In the genomic region with DNA sequence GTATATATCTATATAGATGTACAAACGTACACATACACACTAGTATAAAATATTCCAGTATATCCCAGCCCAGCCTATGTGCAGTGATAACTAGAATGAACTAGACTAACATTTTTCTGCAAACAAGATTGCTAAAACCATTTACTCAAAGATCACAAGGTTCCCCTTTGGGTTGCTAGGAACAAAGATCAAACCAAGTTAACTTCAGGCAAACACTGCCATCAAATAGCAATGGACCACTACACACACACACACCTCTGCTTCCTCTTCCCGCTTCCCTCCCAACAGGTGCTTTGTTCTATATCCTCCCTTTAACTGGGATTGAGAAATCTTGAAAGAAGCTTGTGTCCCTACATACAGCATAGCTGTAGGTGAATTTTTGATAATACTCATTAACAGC, we compare ENCODE assay signal across 10 mouse cellular contexts. TPM values are rescaled to one million over a fixed set of nuclear protein-coding genes. Genes with fewer than 3 reads are reported as not detected.
A peak's percentile ranks its signal among the peaks of the same experiment; 100 is the strongest.
DNase-seq lines count a peak whose midpoint lies in the region; ATAC-seq and TF ChIP-seq lines count a peak whose summit lies in the region.
"Had no signal": no experiment of that assay in that cellular context is flagged by ENCODE, and none has a peak within 500 bp of the region (broad histone marks: within the 10 kb centered on the region; RNA-seq: fewer than 3 reads in every experiment).

No protein-coding gene starts in this region.

- peak; percentile 41 for DNase-seq in kidney, adult 2 months
- DNase-seq in kidney, adult 18-20 months, result no peak
- DNase-seq in testis, postnatal 10 days (ENCODE audit: low spot score), result no peak
- DNase-seq in right cerebral cortex, adult 18-20 months, result no peak
- DNase-seq in embryo, embryonic 9.5 days (ENCODE audit: extremely low spot score), result no peak
- DNase-seq: adrenal gland, postnatal 14 days; cerebellum, adult 9-10 months; heart, postnatal 14 days had no signal

- no peak overlapping the region for H3K9ac ChIP-seq in limb, embryonic 13.5 days

- no peaks in the 10 kb centered on the region for H3K27me3 ChIP-seq in kidney, adult 2 months (replicated peaks; ENCODE audit: control insufficient read depth, insufficient read depth, low read length)
- no peaks in the 10 kb centered on the region for H3K27me3 ChIP-seq in testis, adult 2 months (ENCODE audit: control insufficient read depth, insufficient read depth, low read length)
- H3K27me3 ChIP-seq in limb, embryonic 13.5 days, result no peaks in the 10 kb centered on the region

- H3K4me3 ChIP-seq in kidney, adult 2 months (ENCODE audit: insufficient read depth, low read depth, low read length), result no peak overlapping the region
- H3K4me3 ChIP-seq in testis, adult 2 months (ENCODE audit: control insufficient read depth, low read depth, low read length), result peak overlapping the region; percentile 25; the same call in 1 of the 2 replicates
- no peak overlapping the region for H3K4me3 ChIP-seq in limb, embryonic 13.5 days

- peaks cover 8% of the 10 kb centered on the region; the same call in 1 of the 2 replicates for H3K4me1 ChIP-seq in kidney, adult 2 months (ENCODE audit: control insufficient read depth, insufficient read depth, low read length)
- H3K4me1 ChIP-seq in testis, adult 2 months (ENCODE audit: control insufficient read depth, insufficient read depth, low read length), result no peaks in the 10 kb centered on the region
- peaks cover 24% of the 10 kb centered on the region for H3K4me1 ChIP-seq in limb, embryonic 13.5 days

- ATAC-seq in limb, embryonic 13.5 days (ENCODE audit: low FRiP score, low read depth), result no peak

- peak overlapping the region; percentile 19; the same call in 1 of the 2 replicates for H3K4me2 ChIP-seq in limb, embryonic 13.5 days (replicated peaks)

- 60% methylated on average over 2 of the region's 2 CpGs for WGBS in kidney, adult 2 months
- WGBS in limb, embryonic 13.5 days, result 93% methylated on average over 2 of the region's 2 CpGs

- no peak overlapping the region for H3K27ac ChIP-seq in kidney, adult 2 months (ENCODE audit: insufficient read depth, low read depth, low read length)
- no peak overlapping the region for H3K27ac ChIP-seq in testis, adult 2 months (ENCODE audit: control insufficient read depth, insufficient read depth, low read depth, low read length)
- no peak overlapping the region for H3K27ac ChIP-seq in limb, embryonic 13.5 days

- TF ChIP-seq CTCF in kidney, adult 2 months (conservative IDR thresholded peaks at IDR 0.05; ENCODE audit: insufficient read depth, insufficient read length, low read depth, low read length), result no peak
- no peak for TF ChIP-seq CTCF in testis, adult 2 months (IDR thresholded peaks at IDR 0.05; ENCODE audit: control insufficient read depth, insufficient read depth, insufficient replicate concordance, low read depth, low read length)

- no peak for TF ChIP-seq POLR2A in kidney, adult 2 months (IDR thresholded peaks at IDR 0.05; ENCODE audit: low read depth, low read length)
- TF ChIP-seq POLR2A in testis, adult 2 months (IDR thresholded peaks at IDR 0.05; ENCODE audit: control insufficient read depth, low read depth, low read length), result no peak

- no peaks in the 10 kb centered on the region for H3K9me3 ChIP-seq in limb, embryonic 13.5 days

- peaks cover 4% of the 10 kb centered on the region; the same call in 1 of the 2 replicates for H3K36me3 ChIP-seq in kidney, adult 2 months (ENCODE audit: control insufficient read depth, insufficient read depth, low read length)
- no peaks in the 10 kb centered on the region for H3K36me3 ChIP-seq in testis, adult 2 months (ENCODE audit: control insufficient read depth, insufficient read depth, low read length)
- peaks cover 14% of the 10 kb centered on the region; the same call in 1 of the 2 replicates for H3K36me3 ChIP-seq in limb, embryonic 13.5 days

RNA-seq across cellular contexts. Expression of a gene that starts 3.0 kb away (rescaled TPM):
- 36.6 and 48.6 TPM in 2 replicates for polyA plus RNA-seq in kidney, adult 2 months (2012; rRNA removed)
- polyA plus RNA-seq in testis, adult 2 months (2012; rRNA removed), result 274 and 308 TPM in 2 replicates
- 71.0 and 75.5 TPM in 2 replicates for polyA plus RNA-seq in limb, embryonic 13.5 days (2015; fragmentation: Nextera tagmentation; extraction: Ambion mirVana)

RNA-seq across cellular contexts. Expression of a gene that starts 12.4 kb away (rescaled TPM):
- 36.4 and 48.0 TPM in 2 replicates for polyA plus RNA-seq in kidney, adult 2 months (2012; rRNA removed)
- polyA plus RNA-seq in testis, adult 2 months (2012; rRNA removed), result 24.5 and 24.7 TPM in 2 replicates
- polyA plus RNA-seq in limb, embryonic 13.5 days (2015; fragmentation: Nextera tagmentation; extraction: Ambion mirVana), result 9.5 and 9.7 TPM in 2 replicates

RNA-seq across cellular contexts. Expression of a gene that starts 12.5 kb away (rescaled TPM):
- polyA plus RNA-seq in kidney, adult 2 months (2012; rRNA removed), result 1.7 and 2.3 TPM in 2 replicates
- 1.9 and 2.9 TPM in 2 replicates for polyA plus RNA-seq in testis, adult 2 months (2012; rRNA removed)
- 2.4 and 2.6 TPM in 2 replicates for polyA plus RNA-seq in limb, embryonic 13.5 days (2015; fragmentation: Nextera tagmentation; extraction: Ambion mirVana)

RNA-seq across cellular contexts. Expression of a gene that starts 38.8 kb away (rescaled TPM):
- polyA plus RNA-seq in kidney, adult 2 months (2012; rRNA removed), result 60.4 and 63.4 TPM in 2 replicates
- polyA plus RNA-seq in testis, adult 2 months (2012; rRNA removed), result 34.0 and 35.2 TPM in 2 replicates
- 13.1 and 13.2 TPM in 2 replicates for polyA plus RNA-seq in limb, embryonic 13.5 days (2015; fragmentation: Nextera tagmentation; extraction: Ambion mirVana)

RNA-seq across cellular contexts. Expression of a gene that starts 48.3 kb away (rescaled TPM):
- polyA plus RNA-seq in kidney, adult 2 months (2012; rRNA removed), result 9.3 and 10.3 TPM in 2 replicates
- 3.6 and 4.2 TPM in 2 replicates for polyA plus RNA-seq in testis, adult 2 months (2012; rRNA removed)
- 8.4 and 8.5 TPM in 2 replicates for polyA plus RNA-seq in limb, embryonic 13.5 days (2015; fragmentation: Nextera tagmentation; extraction: Ambion mirVana)
